Mouse (Mus musculus) E14TG2a.4 (cell line): ENCODE results near the gene Lypla2.

Source experiments
- H3K27me3 ChIP-seq: 2 replicates; pipeline ENCODE4 v1.6.1; 2014; ENCODE audit warnings: low read length, control low read depth; ENCODE audit not compliant: insufficient read depth
- H3K36me3 ChIP-seq: 2 replicates; pipeline ENCODE4 v1.6.1; 2014; ENCODE audit warnings: low read length, control low read depth; ENCODE audit not compliant: insufficient read depth
- H3K4me1 ChIP-seq: replicated peaks from 2 replicates; pipeline ENCODE4 v1.6.1; 2014; ENCODE audit warnings: low read depth, low read length, control low read depth
- H3K4me3 ChIP-seq: replicated peaks from 2 replicates; pipeline ENCODE4 v1.5.1; 2014; ENCODE audit warnings: mild to moderate bottlenecking, low read length
- H3K9me3 ChIP-seq: 2 replicates; pipeline ENCODE4 v1.6.1; 2014; ENCODE audit warnings: low read length, control low read depth
- CTCF ChIP-seq: conservative IDR thresholded peaks from 2 replicates; pipeline ENCODE4 v1.5.1; 2014; ENCODE audit warnings: low read length
- NANOG ChIP-seq: IDR thresholded peaks from 2 replicates; pipeline ENCODE4 v1.6.1; 2014; ENCODE audit warnings: borderline replicate concordance, low read length, mixed read lengths
- POU5F1 ChIP-seq: IDR thresholded peaks from 2 replicates; pipeline ENCODE4 v1.6.1; 2014; ENCODE audit warnings: low read length, borderline replicate concordance

Lypla2 gene

GRCm38 (mm10) chr4:135968271-135968869 lies 4.1 kb downstream of the Lypla2 start:
- H3K4me1 ChIP-seq = peaks cover 78% of the 10 kb centered on the region
- H3K4me3 ChIP-seq = peak overlapping the region; percentile 39; the same call in 1 of the 2 replicates
- TF ChIP-seq CTCF (no peak), NANOG (no peak), POU5F1 (no peak)
- H3K9me3 ChIP-seq = no peaks in the 10 kb centered on the region
- H3K27me3 ChIP-seq = peaks cover 9% of the 10 kb centered on the region
- peaks cover 50% of the 10 kb centered on the region for H3K36me3 ChIP-seq

GRCm38 (mm10) chr4:135967086-135967760 lies 5.2 kb downstream of the Lypla2 start:
- peaks cover 9% of the 10 kb centered on the region for H3K27me3 ChIP-seq
- H3K4me1 ChIP-seq = peaks cover 77% of the 10 kb centered on the region
- 0 out of 2 replicates have a peak overlapping the region, but pooled peaks have one; percentile 3 for H3K4me3 ChIP-seq
- no peak for TF ChIP-seq CTCF
- no peak for TF ChIP-seq POU5F1
- no peak for TF ChIP-seq NANOG
- H3K9me3 ChIP-seq = no peaks in the 10 kb centered on the region
- H3K36me3 ChIP-seq = peaks cover 50% of the 10 kb centered on the region

GRCm38 (mm10) chr4:135966283-135966682 lies 6.1 kb downstream of the Lypla2 start:
- no peak overlapping the region for H3K4me3 ChIP-seq

GRCm38 (mm10) chr4:135965113-135965512 lies 7.3 kb downstream of the Lypla2 start:
- Histone ChIP-seq H3K36me3 (peaks cover 51% of the 10 kb centered on the region), H3K27me3 (peaks cover 9% of the 10 kb centered on the region), H3K4me1 (peaks cover 71% of the 10 kb centered on the region), H3K9me3 (no peaks in the 10 kb centered on the region), H3K4me3 (no peak overlapping the region)
- TF ChIP-seq POU5F1 (no peak), NANOG (no peak), CTCF (no peak)

More at GRCm38 (mm10) chr4:135966283-135966682, 6.1 kb downstream of the Lypla2 start:
- Histone ChIP-seq H3K4me1 (peaks cover 74% of the 10 kb centered on the region), H3K9me3 (no peaks in the 10 kb centered on the region), H3K36me3 (peaks cover 56% of the 10 kb centered on the region), H3K27me3 (peaks cover 9% of the 10 kb centered on the region)
- TF ChIP-seq CTCF (no peak), NANOG (no peak), POU5F1 (no peak)

- H3K4me3 ChIP-seq = peak overlapping the region; percentile 93
- peaks cover 9% of the 10 kb centered on the region for H3K27me3 ChIP-seq
- TF ChIP-seq POU5F1 = no peak
- no peak for TF ChIP-seq NANOG
- TF ChIP-seq CTCF = no peak
- no peaks in the 10 kb centered on the region for H3K9me3 ChIP-seq
- peaks cover 45% of the 10 kb centered on the region for H3K36me3 ChIP-seq
- peaks cover 66% of the 10 kb centered on the region for H3K4me1 ChIP-seq
Measured at GRCm38 (mm10) chr4:135964426-135964825, 8.0 kb downstream of the Lypla2 start.

- TF ChIP-seq CTCF = no peak
- no peak for TF ChIP-seq NANOG
- no peak for TF ChIP-seq POU5F1
- Histone ChIP-seq H3K4me1 (peaks cover 62% of the 10 kb centered on the region), H3K27me3 (peaks cover 9% of the 10 kb centered on the region), H3K4me3 (peak within 1 kb of the TSS; percentile 93), H3K36me3 (peaks cover 37% of the 10 kb centered on the region), H3K9me3 (no peaks in the 10 kb centered on the region)
Measured at GRCm38 (mm10) chr4:135963457-135964193, 8.8 kb downstream of the Lypla2 start, which contains the start of gene Gale. Gene Gale, plus strand, starts transcription at chr4:135963727.

- Histone ChIP-seq H3K4me1 (peaks cover 63% of the 10 kb centered on the region), H3K27me3 (peaks cover 9% of the 10 kb centered on the region), H3K36me3 (peaks cover 30% of the 10 kb centered on the region), H3K9me3 (no peaks in the 10 kb centered on the region), H3K4me3 (peak overlapping the region; percentile 93)
- TF ChIP-seq POU5F1 (no peak), CTCF (no peak), NANOG (no peak)
Measured at GRCm38 (mm10) chr4:135962946-135963345, 9.5 kb downstream of the Lypla2 start.

- Histone ChIP-seq H3K9me3 (no peaks in the 10 kb centered on the region), H3K27me3 (peaks cover 9% of the 10 kb centered on the region), H3K36me3 (peaks cover 25% of the 10 kb centered on the region), H3K4me3 (0 out of 2 replicates have a peak overlapping the region, but pooled peaks have one; percentile 13), H3K4me1 (peaks cover 59% of the 10 kb centered on the region)
- TF ChIP-seq CTCF (no peak), POU5F1 (no peak), NANOG (no peak)
Measured at GRCm38 (mm10) chr4:135962198-135962597, 10.2 kb downstream of the Lypla2 start.
